Mouse (Mus musculus) liver, adult 2 months (tissue): Measurements from ENCODE around the gene Fam107a.
"Not testable (repeated sequence)": the region's sequence is repeated elsewhere in the genome, so short reads cannot be mapped to it uniquely, and the experiment has no call there.

Experiments
- CTCF ChIP-seq: fragments of 200-500 bp; IDR thresholded peaks from 2 replicates; pipeline ENCODE4 v1.5.1; 2011; ENCODE audit warnings: low read depth, low read length, control low read depth
- POLR2A ChIP-seq: fragments of 200-500 bp; IDR thresholded peaks from 2 replicates; pipeline ENCODE4 v1.6.1; 2011; ENCODE audit warnings: low read length, control low read depth; ENCODE audit not compliant: insufficient read depth; ENCODE audit errors: extremely low read depth

DNA sequence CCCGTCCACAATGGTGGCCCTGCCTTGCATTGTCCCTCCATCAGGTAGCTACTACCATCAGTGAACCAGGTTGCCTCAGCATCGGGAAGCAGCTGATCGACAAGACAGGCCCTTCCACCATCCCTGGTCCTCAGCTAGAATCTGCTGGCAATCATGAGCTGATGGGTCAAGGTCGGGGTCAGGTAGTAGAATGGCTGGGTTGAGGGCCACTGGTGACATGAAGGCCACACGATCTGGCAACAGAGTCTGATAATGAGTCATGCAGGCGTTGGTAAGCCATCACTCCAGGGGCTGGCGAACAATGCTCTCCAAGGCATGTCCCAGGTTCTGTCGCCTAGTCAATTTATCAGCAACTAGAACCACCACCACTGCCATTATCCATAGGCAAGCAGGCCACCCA is 46.5 kb downstream of the Fam107a start:
- TF ChIP-seq CTCF, POLR2A: not testable (repeated sequence)
